Mouse (Mus musculus): ENCODE data around the gene Ube2o.
A peak's percentile ranks its signal among the peaks of the same experiment; 100 is the strongest.
"Not testable (repeated sequence)": the region's sequence is repeated elsewhere in the genome, so short reads cannot be mapped to it uniquely, and the experiment has no call there.

Gene Ube2o

GRCm38 (mm10) chr11:116613234-116613633 is 32.0 kb upstream of the Ube2o start:
- no peak for DNase-seq

GRCm38 (mm10) chr11:116612554-116612953 is 31.3 kb upstream of the Ube2o start:
- DNase-seq: no peak

GRCm38 (mm10) chr11:116611883-116612282 is 30.6 kb upstream of the Ube2o start:
- no peak for DNase-seq

GRCm38 (mm10) chr11:116611168-116611567 is 29.9 kb upstream of the Ube2o start:
- DNase-seq: not testable (repeated sequence)

GRCm38 (mm10) chr11:116609965-116610630 is 28.9 kb upstream of the Ube2o start:
- no peak for DNase-seq

DNA sequence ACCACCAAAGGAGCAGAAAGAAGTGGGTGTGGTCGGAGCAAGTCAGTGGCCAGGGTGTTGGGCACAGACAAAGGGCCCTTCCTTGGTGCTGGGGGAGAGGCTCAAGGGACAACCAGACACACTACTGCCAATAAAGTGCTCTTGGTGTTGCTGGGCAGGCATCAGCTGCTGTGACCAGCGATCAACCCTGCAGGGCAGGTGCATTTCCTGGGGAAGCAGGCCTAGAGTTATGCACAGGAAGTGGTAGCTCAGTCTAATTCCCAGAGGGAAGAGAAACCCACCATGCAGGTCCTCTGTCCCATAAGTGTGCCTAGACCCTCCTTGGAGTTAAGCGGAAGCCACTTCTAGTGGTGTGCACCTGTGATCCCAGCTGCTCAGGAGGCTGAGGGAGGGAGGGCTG is 26.5 kb upstream of the Ube2o start:
- DNase-seq: peak; percentile 38

DNA sequence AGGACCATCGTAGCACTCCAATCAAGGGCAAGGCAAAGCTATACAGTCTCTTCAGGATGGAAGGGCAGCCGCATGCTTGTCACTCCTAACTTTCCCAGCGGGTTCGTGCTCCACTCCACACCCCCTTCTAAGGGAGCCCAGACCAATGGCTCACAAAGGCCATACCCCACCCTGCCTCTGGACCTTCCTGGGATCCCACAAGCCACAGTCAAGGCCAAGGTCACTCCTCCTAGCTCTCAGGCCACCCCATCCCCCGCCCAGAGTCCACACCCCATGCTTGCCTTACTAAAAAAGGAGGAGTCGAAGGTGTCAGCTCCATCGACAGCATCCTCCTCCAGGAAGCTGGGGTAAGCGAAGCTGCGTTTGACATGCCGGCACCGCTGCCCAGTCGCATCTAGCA is 22.9 kb upstream of the Ube2o start:
- no peak for DNase-seq

- no peak for DNase-seq
Measured at GRCm38 (mm10) chr11:116603339-116603738, 22.1 kb upstream of the Ube2o start.

DNA sequence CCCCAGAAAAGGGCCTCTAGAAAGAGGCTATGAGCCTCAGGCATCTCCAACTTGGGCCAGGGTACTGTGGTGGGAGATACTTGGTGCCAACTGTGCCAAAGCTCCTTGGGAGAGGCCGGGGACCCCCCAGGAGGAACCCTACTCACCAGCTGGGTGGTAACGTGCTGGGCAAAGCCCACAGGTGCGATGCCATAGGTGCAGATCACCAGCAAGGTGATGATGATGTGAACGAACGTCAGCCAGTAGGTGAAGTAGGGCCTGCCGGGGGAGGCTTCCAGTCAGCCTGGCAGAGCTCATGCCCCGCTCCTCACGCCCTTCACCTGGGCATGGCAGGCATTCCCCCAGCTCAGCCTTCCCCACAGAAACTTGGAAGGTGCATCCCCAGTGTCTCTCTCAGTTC is 20.8 kb upstream of the Ube2o start:
- no peak for DNase-seq

GRCm38 (mm10) chr11:116601166-116601565 is 19.9 kb upstream of the Ube2o start:
- no peak for DNase-seq

DNA sequence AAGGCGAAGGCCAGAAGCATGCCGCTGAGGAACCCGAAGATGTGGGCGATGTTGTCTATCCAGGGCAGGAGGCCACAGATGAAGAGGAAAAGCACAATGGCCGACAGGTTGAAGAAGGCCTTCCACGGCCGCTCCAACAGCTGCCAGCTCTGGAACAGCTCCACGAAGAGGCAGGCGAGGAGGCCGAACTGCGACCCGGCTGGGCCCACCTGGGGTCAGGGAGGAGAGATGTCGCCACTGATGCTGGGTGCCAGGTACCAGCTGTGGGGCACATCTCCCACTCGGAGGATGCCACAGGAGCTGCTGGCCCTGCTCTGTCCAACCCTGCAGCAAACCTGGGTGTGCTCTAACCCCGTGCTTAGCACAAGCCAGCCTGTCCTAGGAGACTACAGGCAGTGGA is 18.0 kb upstream of the Ube2o start:
- no peak for DNase-seq

GRCm38 (mm10) chr11:116598193-116598592 is 16.9 kb upstream of the Ube2o start:
- DNase-seq: no peak

DNA sequence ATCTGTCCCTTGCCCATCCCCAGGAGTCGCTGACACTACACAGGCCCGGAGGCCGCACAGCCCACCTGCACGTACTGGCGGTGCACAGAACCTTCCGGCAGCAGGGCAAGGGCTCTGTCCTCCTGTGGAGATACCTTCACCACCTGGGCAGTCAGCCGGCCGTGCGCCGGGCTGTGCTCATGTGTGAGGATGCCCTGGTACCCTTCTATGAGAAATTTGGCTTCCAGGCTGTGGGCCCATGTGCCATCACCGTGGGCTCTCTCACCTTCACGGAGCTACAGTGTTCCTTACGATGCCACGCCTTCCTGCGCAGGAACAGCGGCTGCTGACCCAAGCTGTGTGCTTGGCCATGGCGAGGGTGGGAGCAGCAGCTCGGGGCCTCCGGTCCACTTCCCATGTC is 15.5 kb upstream of the Ube2o start:
- no peak for DNase-seq

GRCm38 (mm10) chr11:116593345-116593744 is 12.1 kb upstream of the Ube2o start:
- no peak for DNase-seq

GRCm38 (mm10) chr11:116592428-116592827 is 11.2 kb upstream of the Ube2o start:
- peak; percentile 90 for DNase-seq

- DNase-seq: no peak
Measured at GRCm38 (mm10) chr11:116591621-116592020, 10.4 kb upstream of the Ube2o start.

- DNase-seq: peak; percentile 55
Measured at GRCm38 (mm10) chr11:116589574-116589973, 8.3 kb upstream of the Ube2o start.

- no peak for DNase-seq
Measured at GRCm38 (mm10) chr11:116589020-116589531, 7.8 kb upstream of the Ube2o start.

- peak; percentile 79 for DNase-seq
Measured at GRCm38 (mm10) chr11:116586801-116587631, 5.8 kb upstream of the Ube2o start.

GRCm38 (mm10) chr11:116586310-116586709 is 5.1 kb upstream of the Ube2o start, which contains the start of gene Aanat:
Gene Aanat, plus strand, starts transcription at chr11:116586432.
- DNase-seq: no peak

DNA sequence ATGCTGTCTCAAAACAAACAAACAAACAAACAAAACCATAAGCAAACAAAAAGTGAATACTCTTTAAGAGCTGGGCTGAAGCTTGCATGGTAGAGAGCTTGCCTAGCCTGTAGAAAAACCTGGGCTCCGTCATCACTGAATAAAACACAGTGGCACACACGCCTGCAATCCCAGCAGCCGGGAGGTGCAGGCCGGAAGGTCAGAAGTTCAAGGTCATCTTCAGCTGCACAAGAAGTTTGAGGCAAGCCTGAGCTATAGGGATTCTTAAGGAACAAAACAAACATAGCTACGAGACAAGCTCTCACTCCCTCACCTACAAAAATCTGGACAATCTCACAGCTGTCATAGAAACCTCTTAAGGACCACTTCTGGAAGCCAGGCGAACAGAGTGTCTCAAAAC is 4.4 kb upstream of the Ube2o start:
- DNase-seq: no peak

GRCm38 (mm10) chr11:116580711-116581375 is 404 bp downstream of the Ube2o start:
- DNase-seq: peak; percentile 68

GRCm38 (mm10) chr11:116580031-116580652 is 1.1 kb downstream of the Ube2o start:
- DNase-seq: no peak

Measured in thymus, postnatal 14 days (tissue).